11 mouse cellular contexts compared by ENCODE assay signal in genomic region chr6:121523882-121524612, GRCm38 (mm10). TPM values are rescaled to one million over a fixed set of nuclear protein-coding genes. Genes with fewer than 3 reads are reported as not detected.
DNase-seq lines count a peak whose midpoint lies in the region; ATAC-seq lines count a peak whose summit lies in the region.
"Had no signal": no experiment of that assay in that cellular context is flagged by ENCODE, and none has a peak within 500 bp of the region (broad histone marks: within the 10 kb centered on the region; RNA-seq: fewer than 3 reads in every experiment).

No protein-coding gene starts in this region.

- no peaks in the 10 kb centered on the region for H3K9me3 ChIP-seq in neural tube, embryonic 15.5 days (replicated peaks)
- no peaks in the 10 kb centered on the region for H3K9me3 ChIP-seq in heart, embryonic 10.5 days
- H3K9me3 ChIP-seq: liver, embryonic 12.5 days had no signal

- H3K9ac ChIP-seq in neural tube, embryonic 15.5 days (replicated peaks) = no peak overlapping the region
- H3K9ac ChIP-seq: liver, embryonic 12.5 days had no signal

- 0 out of 2 replicates have a peak, but pooled peaks have one; percentile 28 for ATAC-seq in neural tube, embryonic 15.5 days (ENCODE audit: low FRiP score)
- ATAC-seq: liver, embryonic 12.5 days had no signal

- H3K27me3 ChIP-seq in neural tube, embryonic 15.5 days (replicated peaks) = no peaks in the 10 kb centered on the region
- 0 out of 2 replicates have a peak, but pooled peaks cover 9% of the 10 kb centered on the region for H3K27me3 ChIP-seq in heart, embryonic 10.5 days (ENCODE audit: insufficient read depth, poor library complexity, severe bottlenecking)
- H3K27me3 ChIP-seq: liver, embryonic 12.5 days had no signal

- peaks cover 7% of the 10 kb centered on the region; the same call in 1 of the 2 replicates for H3K4me1 ChIP-seq in neural tube, embryonic 15.5 days
- H3K4me1 ChIP-seq in heart, embryonic 10.5 days = peaks cover 8% of the 10 kb centered on the region; the same call in 1 of the 2 replicates
- H3K4me1 ChIP-seq: liver, embryonic 12.5 days had no signal

- H3K4me3 ChIP-seq in neural tube, embryonic 15.5 days (replicated peaks) = no peak overlapping the region
- no peak overlapping the region for H3K4me3 ChIP-seq in heart, embryonic 10.5 days
- H3K4me3 ChIP-seq: erythroblast, embryonic 14.5 days; liver, embryonic 12.5 days had no signal

- H3K27ac ChIP-seq in neural tube, embryonic 15.5 days (replicated peaks) = no peak overlapping the region
- no peak overlapping the region for H3K27ac ChIP-seq in heart, embryonic 10.5 days
- H3K27ac ChIP-seq: liver, embryonic 12.5 days; macrophage had no signal

- H3K36me3 ChIP-seq in neural tube, embryonic 15.5 days = no peaks in the 10 kb centered on the region
- no peaks in the 10 kb centered on the region for H3K36me3 ChIP-seq in heart, embryonic 10.5 days
- H3K36me3 ChIP-seq: liver, embryonic 12.5 days had no signal

- peak; percentile 11 for DNase-seq in cerebellum, adult 9-11 months
- DNase-seq in cerebellum, adult 8-10 months = no peak
- no peak for DNase-seq in neural tube, embryonic 10.5 days (ENCODE audit: extremely low spot score, low spot score)
- peak; percentile 75 for DNase-seq in heart, embryonic 10.5 days (ENCODE audit: low spot score)
- peak; percentile 18 for DNase-seq in kidney, postnatal 10 days
- no peak for DNase-seq in layer of hippocampus, adult 11-12 months (ENCODE audit: low spot score)
- DNase-seq in c-Kit-positive CD71-positive TER-119-positive erythroid progenitor cells, embryonic 14.5 days (ENCODE audit: low spot score) = no peak

- 60% methylated on average over 11 of the region's 11 CpGs for WGBS in neural tube, embryonic 15.5 days
- WGBS in heart, embryonic 10.5 days = 77% methylated on average over 11 of the region's 11 CpGs

- no peak overlapping the region for H3K4me2 ChIP-seq in neural tube, embryonic 15.5 days
- H3K4me2 ChIP-seq: liver, embryonic 12.5 days had no signal

RNA-seq across cellular contexts. Expression of gene Iqsec3, which starts 50.6 kb away (rescaled TPM):
- polyA plus RNA-seq in neural tube, embryonic 15.5 days (2015; fragmentation: Nextera tagmentation; extraction: Ambion mirVana) = 14.6 and 18.7 TPM in 2 replicates
- 0.03 TPM in 1 of 2 replicates, not detected in the other for polyA plus RNA-seq in heart, embryonic 10.5 days (2016; fragmentation: Nextera tagmentation; extraction: Ambion mirVana)
- polyA plus RNA-seq: erythroblast, embryonic 14.5 days; liver, embryonic 12.5 days; macrophage had no signal

Comparison
In these comparisons a context has a peak if more than half of its experiments do, and no peak if none do; other contexts are left out.
1. DNase-seq: peak in cerebellum, adult 9-11 months (single experiment), heart, embryonic 10.5 days (single experiment) and kidney, postnatal 10 days (single experiment); none in cerebellum, adult 8-10 months (single experiment), neural tube, embryonic 10.5 days (single experiment), layer of hippocampus, adult 11-12 months (single experiment) and c-Kit-positive CD71-positive TER-119-positive erythroid progenitor cells, embryonic 14.5 days (single experiment).
2. RNA of gene Iqsec3, which starts 50.6 kb away (polyA plus RNA-seq): 14.6 to 18.7 TPM in neural tube, embryonic 15.5 days; 0.03 TPM in heart, embryonic 10.5 days; every median in the first group is over 10 times any median in the second.